Mouse (Mus musculus): Measurements from ENCODE around the gene Dnhd1.

The Dnhd1 gene

DNA sequence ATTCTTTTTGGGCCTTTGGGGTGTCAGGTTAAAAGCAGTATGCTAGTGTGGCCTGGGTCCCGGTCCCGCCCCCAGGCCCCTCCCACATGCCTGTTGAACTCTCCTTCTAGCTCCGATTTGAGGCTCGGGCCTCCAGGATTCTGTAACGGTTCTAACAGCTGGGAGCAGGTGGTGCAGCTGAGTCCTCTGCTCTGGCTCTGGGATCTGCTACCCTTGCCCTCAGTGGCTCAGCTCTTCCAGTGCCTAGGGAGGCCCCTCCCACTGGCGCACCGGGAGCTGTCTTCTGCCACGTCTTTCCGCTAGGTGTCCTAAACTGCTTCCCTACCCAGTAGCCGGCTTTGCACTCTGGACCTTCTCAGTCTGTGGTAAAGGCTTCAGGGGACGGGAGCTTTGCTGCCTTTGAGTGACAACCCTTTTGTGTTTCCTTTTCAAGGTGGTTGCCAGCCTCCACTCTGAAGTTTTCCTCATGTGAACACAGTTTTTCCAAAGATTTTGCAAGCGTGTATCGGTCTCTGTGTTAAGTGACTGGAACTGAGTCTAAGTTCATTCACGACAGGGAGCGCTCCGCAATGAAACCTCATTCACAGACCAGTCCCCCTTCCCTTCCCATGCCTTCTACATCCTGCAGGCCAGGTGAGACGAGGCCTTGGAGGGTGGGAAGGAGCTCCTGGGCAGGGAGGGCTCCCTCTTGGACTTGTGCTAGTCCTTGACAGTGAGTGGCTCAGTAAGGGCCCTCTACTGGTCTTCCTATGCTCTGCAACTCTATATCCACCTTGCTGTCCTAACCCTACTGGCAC lies at the start of gene Dnhd1:
TSS of gene Dnhd1 (plus strand) at position 189 of the 797 bp plus-strand sequence.
- peak; percentile 81 for DNase-seq (ENCODE audit: low read depth, low spot score)

DNA sequence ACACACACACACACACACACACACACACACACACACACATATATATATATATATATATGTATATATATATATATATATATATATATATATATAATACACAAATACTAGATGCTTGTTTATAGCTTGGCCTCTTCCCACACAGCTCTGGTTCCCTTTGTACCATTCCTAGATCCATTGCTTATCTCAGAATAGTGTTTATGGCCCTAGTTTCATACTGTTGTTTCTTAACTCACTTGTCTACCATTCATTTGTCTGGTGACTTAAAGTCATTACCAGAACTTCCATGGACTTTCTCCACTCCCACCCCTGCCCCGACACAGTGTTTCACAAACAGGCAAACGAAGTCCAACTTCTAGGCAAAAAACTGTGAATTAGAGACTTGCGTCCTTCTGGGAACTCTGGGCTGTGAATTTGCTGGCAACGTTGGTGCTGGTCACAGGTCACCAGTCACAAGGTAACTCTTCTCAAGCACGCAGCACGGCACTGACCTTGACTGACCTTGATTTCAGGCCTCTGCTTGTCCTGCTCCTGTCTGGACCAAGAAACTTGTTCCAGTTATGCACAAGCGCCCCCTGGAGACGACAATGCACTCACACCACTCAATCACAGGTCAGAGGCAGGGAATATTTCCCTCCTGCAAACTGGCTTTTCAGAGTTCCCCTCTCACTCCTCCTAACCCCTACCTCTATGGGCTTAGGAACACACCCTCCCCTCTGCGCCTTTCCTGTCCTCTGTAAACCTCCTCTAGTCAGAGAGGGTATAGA lies 47.6 kb upstream of the Dnhd1 start:
- DNase-seq (ENCODE audit: low read depth, low spot score), result peak; percentile 61

- DNase-seq (ENCODE audit: low read depth, low spot score), result no peak
Measured at GRCm38 (mm10) chr7:105608467-105608866, 42.2 kb upstream of the Dnhd1 start.

- no peak for DNase-seq (ENCODE audit: low read depth, low spot score)
Measured at GRCm38 (mm10) chr7:105611767-105612166, 38.9 kb upstream of the Dnhd1 start.

DNA sequence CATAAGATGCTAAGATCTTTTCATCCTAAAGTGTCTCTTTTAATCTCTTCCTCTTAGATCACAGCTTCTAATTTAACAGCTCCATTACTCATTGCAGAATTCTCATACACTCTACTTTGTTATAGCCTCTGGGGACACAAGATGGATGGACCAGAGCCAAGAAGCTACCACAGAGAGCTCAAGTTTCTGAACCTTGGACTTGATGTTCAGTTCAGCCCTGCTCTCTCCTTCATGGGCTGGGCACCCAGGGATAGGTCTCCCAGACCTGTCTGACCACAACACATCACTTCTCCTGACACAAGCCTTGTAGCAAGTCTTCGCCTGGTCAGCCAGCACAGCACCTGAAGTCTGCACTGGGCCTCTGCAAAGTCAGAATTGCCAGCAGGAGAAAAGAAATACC lies 36.2 kb upstream of the Dnhd1 start:
- DNase-seq (ENCODE audit: low read depth, low spot score), result no peak

DNA sequence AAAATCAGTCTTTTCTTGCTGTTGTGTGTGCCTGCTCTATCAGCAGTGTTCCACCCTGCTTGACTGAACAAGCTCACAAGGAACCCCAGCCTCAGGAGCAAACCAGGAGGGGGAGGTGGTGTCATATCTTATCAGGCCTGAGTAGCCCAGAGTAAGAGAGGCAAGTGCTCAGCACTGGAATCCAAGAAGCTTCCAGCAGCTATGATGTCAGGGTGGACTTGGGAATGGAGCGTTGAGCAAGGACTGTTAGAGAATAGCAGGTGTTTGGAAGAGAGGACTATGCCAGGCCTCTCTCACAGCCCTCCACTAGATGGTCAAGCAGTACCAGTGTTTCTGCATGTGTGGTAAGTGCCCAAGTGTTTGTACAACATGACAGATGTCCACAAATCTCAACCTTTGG lies 34.9 kb upstream of the Dnhd1 start:
- DNase-seq (ENCODE audit: low read depth, low spot score), result no peak

- DNase-seq (ENCODE audit: low read depth, low spot score), result no peak
Measured at GRCm38 (mm10) chr7:105616561-105616960, 34.1 kb upstream of the Dnhd1 start.

DNA sequence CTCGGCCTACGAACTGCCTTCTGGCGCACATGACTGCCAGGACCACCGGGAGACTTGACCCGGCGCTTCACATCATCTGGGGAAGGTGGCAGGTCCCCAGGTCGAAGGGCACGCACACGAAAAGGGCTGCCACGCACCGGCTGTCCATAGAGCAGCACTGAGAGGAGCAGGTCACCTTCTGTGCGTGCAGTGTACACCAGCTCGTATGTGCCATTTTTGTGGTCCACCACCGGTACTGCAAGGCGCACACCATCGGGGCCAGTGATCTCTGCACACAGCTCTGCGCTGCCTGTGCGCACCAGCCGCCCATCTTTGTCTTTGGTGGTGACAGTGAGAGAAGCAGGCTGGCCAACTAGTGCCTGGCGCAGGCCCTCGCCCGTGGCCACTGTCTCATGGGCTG lies 32.8 kb upstream of the Dnhd1 start:
- no peak for DNase-seq (ENCODE audit: low read depth, low spot score)

DNA sequence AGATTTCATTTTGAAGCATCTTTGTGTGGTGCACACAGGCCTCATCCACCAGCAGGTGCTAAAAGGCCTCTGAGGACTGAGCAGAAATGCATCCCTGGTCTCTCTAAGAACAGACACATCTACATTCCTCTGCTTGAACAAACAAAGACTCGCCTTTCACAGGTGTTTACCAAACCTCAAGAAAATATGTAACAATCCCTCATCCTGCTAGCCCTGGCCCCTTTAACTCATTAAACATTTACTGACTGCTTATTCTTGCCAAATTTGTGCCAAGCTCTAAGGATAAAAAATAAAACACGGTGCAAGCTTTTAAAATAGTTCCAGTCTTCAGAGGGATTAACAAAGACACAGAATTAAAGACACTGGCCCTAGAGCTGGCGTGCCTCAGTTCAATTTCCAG lies 30.9 kb upstream of the Dnhd1 start:
- DNase-seq (ENCODE audit: low read depth, low spot score), result no peak

- DNase-seq (ENCODE audit: low read depth, low spot score), result no peak
Measured at GRCm38 (mm10) chr7:105621053-105621452, 29.6 kb upstream of the Dnhd1 start.

DNA sequence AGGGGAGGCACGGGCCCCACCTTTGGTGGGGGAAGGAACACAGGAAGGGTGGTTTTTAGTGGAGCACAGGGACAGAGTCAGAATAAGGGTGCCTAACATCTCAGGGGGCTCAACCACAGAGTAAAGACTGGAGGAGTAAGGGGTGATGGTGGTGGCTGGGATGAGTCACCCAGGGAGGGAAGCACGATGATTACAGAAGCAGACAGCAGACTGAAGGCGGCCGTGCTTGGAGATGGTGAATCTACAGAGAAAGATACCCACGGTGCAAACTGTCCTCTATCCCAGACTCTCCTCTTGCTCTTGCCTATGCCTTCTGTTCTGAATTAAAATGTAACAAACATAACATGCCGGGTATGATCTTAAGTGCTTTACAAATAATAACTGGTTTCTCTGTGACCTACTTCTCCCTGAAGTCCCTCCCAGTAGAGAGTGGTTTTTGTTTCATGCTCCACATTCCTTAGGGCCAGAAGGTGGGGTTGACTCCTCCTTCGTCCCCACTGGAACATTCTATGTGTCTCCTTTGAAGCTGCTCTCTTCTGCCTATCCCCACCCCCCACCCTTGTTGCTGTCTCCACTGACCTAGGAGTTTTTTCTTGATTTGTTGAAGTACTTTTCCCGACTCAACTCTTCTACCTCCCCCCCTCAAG lies 28.9 kb upstream of the Dnhd1 start:
- no peak for DNase-seq (ENCODE audit: low read depth, low spot score)

- no peak for DNase-seq (ENCODE audit: low read depth, low spot score)
Measured at GRCm38 (mm10) chr7:105625397-105625796, 25.2 kb upstream of the Dnhd1 start.

GRCm38 (mm10) chr7:105628633-105629032 lies 22.0 kb upstream of the Dnhd1 start:
- DNase-seq (ENCODE audit: low read depth, low spot score), result no peak

DNA sequence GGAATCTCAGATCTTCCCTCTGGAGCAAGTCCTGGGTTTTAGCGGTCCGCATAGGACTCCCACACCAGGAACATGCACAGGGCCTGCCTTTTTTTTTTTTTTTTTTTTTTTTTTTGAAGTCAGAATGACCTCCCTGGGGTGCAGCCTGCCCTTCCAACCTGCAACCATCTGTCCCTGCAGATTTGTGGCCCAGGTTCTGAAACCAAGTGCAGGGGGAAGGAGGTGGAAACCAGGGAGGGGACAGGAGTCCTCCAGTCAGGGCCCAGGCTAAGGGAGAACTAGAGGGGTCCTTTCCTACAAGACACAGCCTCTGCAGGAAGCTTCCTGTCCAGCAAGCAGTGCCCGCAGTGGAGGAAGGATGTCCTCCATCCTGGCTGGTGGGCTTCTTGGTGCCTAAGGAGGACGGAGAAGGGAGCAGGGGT lies 18.1 kb upstream of the Dnhd1 start:
- peak; percentile 21 for DNase-seq (ENCODE audit: low read depth, low spot score)

DNA sequence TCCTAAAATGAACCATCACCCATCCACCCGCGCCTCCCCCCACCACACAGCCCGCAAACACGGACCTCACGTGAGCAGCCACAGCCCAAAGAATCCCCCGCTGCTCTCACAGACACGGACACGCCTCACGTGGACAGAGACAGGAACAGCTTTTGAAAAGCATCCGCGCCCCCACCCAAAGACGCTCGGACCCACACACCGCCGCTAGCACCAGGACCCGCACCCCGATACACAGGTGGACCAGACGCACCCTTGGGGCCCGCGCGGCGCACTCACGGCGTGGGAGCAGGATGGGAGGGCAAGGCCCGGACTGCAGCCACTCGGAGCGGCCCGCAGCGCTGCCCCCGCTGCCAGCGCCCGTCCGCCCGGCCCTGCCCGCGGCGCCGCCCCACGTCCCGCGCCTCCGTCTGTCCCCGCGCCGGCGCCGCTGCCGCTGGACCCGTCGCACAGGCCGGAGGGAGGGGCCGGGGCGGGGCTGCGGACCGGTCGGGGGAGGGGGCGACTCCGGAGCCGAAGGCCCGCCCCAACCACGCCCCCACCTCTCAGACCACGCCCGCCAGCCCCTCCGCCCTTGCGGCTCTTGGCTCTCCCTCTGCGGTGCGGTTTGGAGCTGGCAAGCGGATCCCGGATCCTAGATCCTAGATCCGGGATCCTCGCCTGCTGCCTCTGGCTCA lies 17.4 kb upstream of the Dnhd1 start, which contains the start of gene Trim3:
TSS of gene Trim3 (minus strand) at position 445 of the 674 bp plus-strand sequence.
- DNase-seq (ENCODE audit: low read depth, low spot score), result peak; percentile 87

DNA sequence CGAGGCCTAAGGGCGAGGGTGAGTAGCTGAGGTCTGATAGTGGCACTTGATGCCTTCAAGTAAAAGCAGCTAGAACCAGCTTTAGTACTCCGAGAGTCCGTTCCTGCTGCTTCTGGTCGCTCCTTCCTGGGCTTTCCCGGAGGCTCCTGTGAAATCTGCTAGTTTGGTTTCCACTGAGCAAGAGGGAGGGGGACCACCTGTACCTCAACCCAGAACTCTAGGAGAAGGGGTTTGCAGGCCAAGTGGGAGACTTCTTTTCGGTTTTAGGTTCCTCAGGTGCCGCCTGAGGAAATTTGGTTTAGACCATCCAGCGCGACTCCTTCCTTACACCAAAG lies 16.9 kb upstream of the Dnhd1 start:
- no peak for DNase-seq (ENCODE audit: low read depth, low spot score)

- no peak for DNase-seq (ENCODE audit: low read depth, low spot score)
Measured at GRCm38 (mm10) chr7:105634272-105634920, 16.2 kb upstream of the Dnhd1 start.

DNA sequence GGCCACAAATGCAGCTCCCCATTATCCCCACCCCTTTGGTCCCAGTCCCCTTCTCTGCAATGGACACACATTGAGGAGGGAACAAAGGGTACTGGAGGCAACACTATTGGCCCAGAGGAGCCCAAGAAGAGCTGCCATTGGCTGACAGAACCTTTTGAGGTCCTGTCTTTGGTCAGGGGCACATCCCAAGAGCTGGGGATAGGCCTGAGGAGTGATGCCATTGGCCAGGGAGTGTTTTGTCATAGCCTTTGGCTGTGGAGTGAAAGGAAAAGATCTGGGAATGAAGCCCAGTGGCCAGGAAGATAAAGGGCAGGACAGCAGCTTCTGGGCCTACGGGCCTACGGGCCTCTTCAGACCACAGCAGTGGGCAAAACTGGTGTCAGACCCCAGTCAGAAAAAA lies 14.9 kb upstream of the Dnhd1 start:
- DNase-seq (ENCODE audit: low read depth, low spot score), result no peak

DNA sequence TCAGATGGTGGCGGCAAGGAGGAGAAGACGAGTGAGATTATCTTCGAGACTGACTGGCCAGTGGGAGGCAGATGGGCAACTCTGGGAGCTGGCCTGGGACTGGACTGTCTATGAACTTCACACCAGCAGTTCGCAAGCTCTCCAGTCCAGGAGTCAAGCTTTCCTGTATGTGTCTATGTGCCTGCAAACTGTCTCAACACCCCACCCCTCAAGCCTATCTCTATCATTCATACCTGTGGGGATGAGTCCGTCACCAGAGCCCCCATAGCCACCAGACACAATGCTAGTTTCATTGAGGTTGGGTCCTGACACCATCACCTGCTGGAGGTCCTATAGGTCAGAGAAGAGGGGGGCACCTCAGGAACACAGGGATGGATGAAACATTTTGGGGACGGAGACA lies 11.9 kb upstream of the Dnhd1 start:
- no peak for DNase-seq (ENCODE audit: low read depth, low spot score)

DNA sequence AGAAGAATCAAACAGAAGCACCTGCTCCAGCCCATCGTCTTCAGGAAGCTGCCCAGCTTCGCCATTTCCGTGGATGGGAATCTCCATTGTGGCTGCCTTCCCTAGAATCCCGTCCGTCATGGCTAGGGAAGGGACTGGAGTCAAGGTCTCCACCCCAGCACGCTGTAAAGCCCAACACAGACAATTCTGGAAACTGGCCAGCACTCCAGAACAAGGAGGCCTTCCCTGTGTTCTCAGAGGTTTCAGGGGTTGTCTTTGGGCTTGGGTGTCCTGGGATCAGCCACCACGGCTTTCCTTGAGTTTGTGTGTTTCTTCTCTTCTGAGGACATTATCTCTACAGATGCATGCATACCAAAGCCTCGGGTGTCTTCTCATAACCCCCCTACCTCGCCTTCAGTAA lies 11.3 kb upstream of the Dnhd1 start:
- DNase-seq (ENCODE audit: low read depth, low spot score), result no peak

GRCm38 (mm10) chr7:105639756-105640155 lies 10.9 kb upstream of the Dnhd1 start, which contains the start of gene Timm10b:
TSS of gene Timm10b (plus strand) at chr7:105640056.
- DNase-seq (ENCODE audit: low read depth, low spot score), result no peak
